Comparison of ENCODE assay signal across 11 mouse cellular contexts in the genomic region with DNA sequence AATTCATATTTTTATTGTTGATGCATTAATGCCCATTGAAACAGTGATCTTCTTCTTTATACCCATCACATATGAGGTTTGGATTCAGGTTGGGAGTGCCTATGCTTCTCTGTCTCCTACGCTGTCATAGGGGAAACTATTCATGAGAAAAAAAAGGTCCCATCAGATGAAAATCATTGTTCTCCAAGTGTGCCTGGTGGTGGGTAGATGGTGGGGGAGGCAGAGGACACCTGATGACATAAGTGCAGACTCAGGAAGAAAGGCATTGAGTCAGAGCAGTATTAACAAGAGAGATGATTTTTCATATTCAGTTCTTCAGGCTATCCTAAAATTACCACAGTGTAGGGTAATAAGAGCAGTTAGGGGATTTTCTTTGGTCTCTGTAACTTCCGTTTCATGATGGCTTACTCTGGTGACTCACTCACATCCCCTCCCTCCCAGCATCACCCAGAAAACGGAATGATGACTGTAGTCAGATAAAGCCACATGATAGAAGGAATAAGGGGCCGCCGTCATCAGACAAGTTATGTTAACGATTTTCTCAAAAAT.
"Had no signal": no experiment of that assay in that cellular context is flagged by ENCODE, and none has a peak within 500 bp of the region (broad histone marks: within the 10 kb centered on the region; RNA-seq: fewer than 3 reads in every experiment).

No protein-coding gene starts in this region.

- DNase-seq: kidney, adult 9 months; kidney, postnatal 14 days; kidney, postnatal 4 days; liver, embryonic 13.5 days; lung, adult 2 months; lung, postnatal 14 days; lung, postnatal 4 days; midbrain, embryonic 14.5 days; right cerebral cortex, postnatal 25 days; thymus, adult 18-20 months; thymus, postnatal 36 days had no signal
